Mouse (Mus musculus): ENCODE data around the gene 4930519P11Rik. TPM values are rescaled to one million over a fixed set of nuclear protein-coding genes. Genes with fewer than 3 reads are reported as not detected.

The 4930519P11Rik gene
- polyA plus RNA-seq, 1 experiment from 2014 or later = 0.26 TPM

GRCm38 (mm10) chr2:154581421-154581820 lies 31.8 kb downstream of the 4930519P11Rik start:
- Histone ChIP-seq H3K27ac (ENCODE audit: low read depth, low read length) (no peak overlapping the region), H3K4me1 (replicated peaks; ENCODE audit: control insufficient read depth, insufficient read depth, low read length) (no peaks in the 10 kb centered on the region), H3K4me2 (replicated peaks; ENCODE audit: low read depth) (no peak overlapping the region), H3K4me3 (ENCODE audit: low read depth, low read length) (no peak overlapping the region), H3K36me3 (ENCODE audit: control insufficient read depth, insufficient read depth) (peaks cover 1% of the 10 kb centered on the region; the same call in 1 of the 2 replicates), H3K27me3 (replicated peaks; ENCODE audit: control insufficient read depth, insufficient read depth, low read length) (no peaks in the 10 kb centered on the region), H3K9me3 (ENCODE audit: control insufficient read depth) (no peaks in the 10 kb centered on the region), H3K9ac (ENCODE audit: low read depth, low read length) (no peak overlapping the region)
- no peak for ATAC-seq
- WGBS = 100% methylated on average over 1 of the region's 1 CpGs
- TF ChIP-seq CTCF (IDR thresholded peaks at IDR 0.05; ENCODE audit: low read depth) = peak; percentile 34

GRCm38 (mm10) chr2:154580586-154580985 lies 32.7 kb downstream of the 4930519P11Rik start:
- 66% methylated on average over 8 of the region's 8 CpGs for WGBS
- Histone ChIP-seq H3K9me3 (ENCODE audit: control insufficient read depth) (no peaks in the 10 kb centered on the region), H3K27me3 (replicated peaks; ENCODE audit: control insufficient read depth, insufficient read depth, low read length) (no peaks in the 10 kb centered on the region), H3K4me1 (replicated peaks; ENCODE audit: control insufficient read depth, insufficient read depth, low read length) (no peaks in the 10 kb centered on the region), H3K36me3 (ENCODE audit: control insufficient read depth, insufficient read depth) (no peaks in the 10 kb centered on the region), H3K27ac (ENCODE audit: low read depth, low read length) (no peak overlapping the region), H3K4me2 (replicated peaks; ENCODE audit: low read depth) (no peak overlapping the region), H3K9ac (ENCODE audit: low read depth, low read length) (no peak overlapping the region), H3K4me3 (ENCODE audit: low read depth, low read length) (no peak overlapping the region)
- no peak for ATAC-seq
- TF ChIP-seq CTCF (IDR thresholded peaks at IDR 0.05; ENCODE audit: low read depth) = no peak

- Histone ChIP-seq H3K9me3 (ENCODE audit: control insufficient read depth) (no peaks in the 10 kb centered on the region), H3K36me3 (ENCODE audit: control insufficient read depth, insufficient read depth) (no peaks in the 10 kb centered on the region), H3K4me2 (replicated peaks; ENCODE audit: low read depth) (no peak overlapping the region), H3K4me3 (ENCODE audit: low read depth, low read length) (no peak overlapping the region), H3K27me3 (replicated peaks; ENCODE audit: control insufficient read depth, insufficient read depth, low read length) (no peaks in the 10 kb centered on the region), H3K4me1 (replicated peaks; ENCODE audit: control insufficient read depth, insufficient read depth, low read length) (no peaks in the 10 kb centered on the region), H3K27ac (ENCODE audit: low read depth, low read length) (no peak overlapping the region), H3K9ac (ENCODE audit: low read depth, low read length) (no peak overlapping the region)
- TF ChIP-seq CTCF (IDR thresholded peaks at IDR 0.05; ENCODE audit: low read depth) = no peak
- 94% methylated on average over 6 of the region's 6 CpGs for WGBS
- ATAC-seq = no peak
Observed at GRCm38 (mm10) chr2:154577744-154578067, 35.5 kb downstream of the 4930519P11Rik start.

- H3K4me3 ChIP-seq (ENCODE audit: low read depth, low read length) = no peak overlapping the region
- H3K27me3 ChIP-seq (replicated peaks; ENCODE audit: control insufficient read depth, insufficient read depth, low read length) = no peaks in the 10 kb centered on the region
- no peaks in the 10 kb centered on the region for H3K36me3 ChIP-seq (ENCODE audit: control insufficient read depth, insufficient read depth)
- no peak overlapping the region for H3K4me2 ChIP-seq (replicated peaks; ENCODE audit: low read depth)
- TF ChIP-seq CTCF (IDR thresholded peaks at IDR 0.05; ENCODE audit: low read depth) = no peak
- no peak for ATAC-seq
- no peak overlapping the region for H3K9ac ChIP-seq (ENCODE audit: low read depth, low read length)
- no peaks in the 10 kb centered on the region for H3K9me3 ChIP-seq (ENCODE audit: control insufficient read depth)
- H3K27ac ChIP-seq (ENCODE audit: low read depth, low read length) = no peak overlapping the region
- no peaks in the 10 kb centered on the region for H3K4me1 ChIP-seq (replicated peaks; ENCODE audit: control insufficient read depth, insufficient read depth, low read length)
- WGBS = 72% methylated on average over 12 of the region's 12 CpGs
Observed at GRCm38 (mm10) chr2:154576876-154577743, 36.1 kb downstream of the 4930519P11Rik start.

- 71% methylated on average over 7 of the region's 7 CpGs for WGBS
- no peak overlapping the region for H3K4me2 ChIP-seq (replicated peaks; ENCODE audit: low read depth)
- H3K4me3 ChIP-seq (ENCODE audit: low read depth, low read length) = no peak overlapping the region
- H3K27me3 ChIP-seq (replicated peaks; ENCODE audit: control insufficient read depth, insufficient read depth, low read length) = no peaks in the 10 kb centered on the region
- no peaks in the 10 kb centered on the region for H3K4me1 ChIP-seq (replicated peaks; ENCODE audit: control insufficient read depth, insufficient read depth, low read length)
- H3K9ac ChIP-seq (ENCODE audit: low read depth, low read length) = no peak overlapping the region
- TF ChIP-seq CTCF (IDR thresholded peaks at IDR 0.05; ENCODE audit: low read depth) = no peak
- no peak overlapping the region for H3K27ac ChIP-seq (ENCODE audit: low read depth, low read length)
- H3K9me3 ChIP-seq (ENCODE audit: control insufficient read depth) = no peaks in the 10 kb centered on the region
- ATAC-seq = no peak
- H3K36me3 ChIP-seq (ENCODE audit: control insufficient read depth, insufficient read depth) = no peaks in the 10 kb centered on the region
Observed at GRCm38 (mm10) chr2:154574271-154574670, 39.0 kb downstream of the 4930519P11Rik start.

GRCm38 (mm10) chr2:154572996-154573395 lies 40.2 kb downstream of the 4930519P11Rik start:
- no peak for ATAC-seq
- Histone ChIP-seq H3K4me1 (replicated peaks; ENCODE audit: control insufficient read depth, insufficient read depth, low read length) (no peaks in the 10 kb centered on the region), H3K9me3 (ENCODE audit: control insufficient read depth) (no peaks in the 10 kb centered on the region), H3K36me3 (ENCODE audit: control insufficient read depth, insufficient read depth) (no peaks in the 10 kb centered on the region), H3K9ac (ENCODE audit: low read depth, low read length) (no peak overlapping the region), H3K4me2 (replicated peaks; ENCODE audit: low read depth) (no peak overlapping the region), H3K27me3 (replicated peaks; ENCODE audit: control insufficient read depth, insufficient read depth, low read length) (no peaks in the 10 kb centered on the region), H3K4me3 (ENCODE audit: low read depth, low read length) (no peak overlapping the region), H3K27ac (ENCODE audit: low read depth, low read length) (no peak overlapping the region)
- WGBS = 76% methylated on average over 3 of the region's 3 CpGs
- TF ChIP-seq CTCF (IDR thresholded peaks at IDR 0.05; ENCODE audit: low read depth) = no peak
